ENCODE assay signal across 25 mouse cellular contexts in the genomic region with DNA sequence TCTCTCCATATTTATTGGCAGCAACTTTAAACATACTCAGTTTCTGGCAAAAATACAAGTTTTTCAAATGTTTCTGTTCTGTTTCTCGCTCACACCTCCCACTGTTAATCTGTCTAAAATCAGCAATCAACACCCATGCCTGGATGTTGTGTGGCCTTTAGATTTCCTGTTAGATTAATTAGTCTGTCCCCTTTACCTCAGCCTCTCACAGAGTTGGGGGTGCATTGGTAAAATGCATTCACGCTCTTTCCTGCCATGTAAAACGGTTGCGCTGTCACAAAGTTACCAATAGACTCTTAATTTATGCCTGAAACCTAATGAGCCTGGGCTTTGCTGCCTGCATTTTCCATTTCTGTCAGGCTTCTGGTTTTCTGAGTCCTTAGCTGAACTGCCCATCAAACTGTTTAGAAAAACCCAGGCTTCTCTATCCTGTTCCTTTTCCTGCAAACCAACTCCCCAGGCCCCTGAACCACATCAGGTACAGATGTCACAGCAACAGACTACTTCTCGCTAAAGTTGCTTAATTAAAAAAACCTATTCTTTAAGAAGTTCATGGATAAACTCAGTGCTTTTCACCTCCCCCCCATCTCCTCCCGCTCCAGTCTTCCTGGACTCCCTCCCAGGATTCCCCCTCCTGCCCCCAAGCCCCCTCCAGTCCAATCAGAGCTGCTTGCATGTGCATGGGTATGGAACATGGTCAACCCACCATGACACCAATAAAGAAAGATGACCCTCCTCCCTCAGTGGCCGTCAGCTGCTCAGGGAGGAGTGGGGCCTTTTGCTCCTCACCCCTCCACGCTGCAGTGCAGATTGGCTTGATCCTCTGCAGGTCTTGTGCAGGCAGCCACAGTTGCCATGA. TPM values are rescaled to one million over a fixed set of nuclear protein-coding genes. Genes with fewer than 3 reads are reported as not detected.
DNase-seq lines count a peak whose midpoint lies in the region; ATAC-seq lines count a peak whose summit lies in the region.
"Had no signal": no experiment of that assay in that cellular context is flagged by ENCODE, and none has a peak within 500 bp of the region (broad histone marks: within the 10 kb centered on the region; RNA-seq: fewer than 3 reads in every experiment).

No protein-coding gene starts in this region.

- ATAC-seq in forebrain, embryonic 13.5 days, result peak; percentile 84
- ATAC-seq: activated CD4-positive, CD25-positive, alpha-beta regulatory T cell, adult 4 months; inflammation-experienced regulatory T-cells, adult 6 months had no signal

- peaks cover 3% of the 10 kb centered on the region; the same call in 1 of the 2 replicates for H3K27me3 ChIP-seq in forebrain, embryonic 13.5 days
- H3K27me3 ChIP-seq: embryonic facial prominence, embryonic 12.5 days; heart, embryonic 13.5 days; hindbrain, embryonic 13.5 days; midbrain, embryonic 12.5 days had no signal

- H3K9ac ChIP-seq in forebrain, embryonic 13.5 days, result no peak overlapping the region
- H3K9ac ChIP-seq: embryonic facial prominence, embryonic 12.5 days; heart, embryonic 13.5 days; hindbrain, embryonic 13.5 days; liver, embryonic 14.5 days; lung, embryonic 14.5 days; midbrain, embryonic 12.5 days had no signal

- 44% methylated on average over 8 of the region's 8 CpGs for WGBS in forebrain, embryonic 13.5 days

- H3K4me1 ChIP-seq in forebrain, embryonic 13.5 days, result peaks cover 17% of the 10 kb centered on the region
- H3K4me1 ChIP-seq: embryonic facial prominence, embryonic 12.5 days; hindbrain, embryonic 13.5 days; midbrain, embryonic 12.5 days had no signal

- peak overlapping the region; percentile 68 for H3K27ac ChIP-seq in forebrain, embryonic 13.5 days
- H3K27ac ChIP-seq: embryonic facial prominence, embryonic 12.5 days; hindbrain, embryonic 13.5 days; liver, embryonic 14.5 days; midbrain, embryonic 12.5 days had no signal

- H3K4me2 ChIP-seq in forebrain, embryonic 13.5 days, result no peak overlapping the region
- H3K4me2 ChIP-seq: embryonic facial prominence, embryonic 12.5 days; heart, embryonic 13.5 days; hindbrain, embryonic 13.5 days; lung, embryonic 14.5 days; midbrain, embryonic 12.5 days had no signal

- peaks cover 27% of the 10 kb centered on the region for H3K36me3 ChIP-seq in forebrain, embryonic 13.5 days (ENCODE audit: poor library complexity, severe bottlenecking)

- peak; percentile 32 to 76 for DNase-seq in layer of hippocampus, adult 18-20 months (ENCODE audit: low spot score in 2 of 2)
- no peak for DNase-seq in layer of hippocampus, postnatal 10 days (ENCODE audit: low spot score in 2 of 2)
- DNase-seq in layer of hippocampus, adult 8-10 months (ENCODE audit: low spot score in 2 of 2), result peak; percentile 24 to 35
- DNase-seq in kidney, postnatal 36 days, result no peak
- no peak for DNase-seq in urinary bladder, adult 18-20 months (ENCODE audit: low spot score in 2 of 2)
- no peak for DNase-seq in thymus, postnatal 25 days
- DNase-seq: B cell, adult 2 months; kidney, adult 2 months; kidney, postnatal 10 days; lung, embryonic 14.5 days; thymus, adult 18-20 months; thymus, postnatal 4 days had no signal

- H3K4me3 ChIP-seq in forebrain, embryonic 13.5 days, result no peak overlapping the region
- H3K4me3 ChIP-seq: embryonic facial prominence, embryonic 12.5 days; heart, embryonic 13.5 days; hindbrain, embryonic 13.5 days; midbrain, embryonic 12.5 days had no signal

- H3K9me3 ChIP-seq in forebrain, embryonic 13.5 days (replicated peaks), result no peaks in the 10 kb centered on the region
- H3K9me3 ChIP-seq: embryonic facial prominence, embryonic 12.5 days; heart, embryonic 13.5 days; hindbrain, embryonic 13.5 days; midbrain, embryonic 12.5 days had no signal

RNA-seq across cellular contexts. Expression of a gene that starts 41.6 kb away (rescaled TPM):
- not detected for total RNA-seq in layer of hippocampus, adult 18-20 months (2021)
- total RNA-seq in layer of hippocampus, postnatal 10 days (2021), result under 1 TPM in 1 of 2 experiments, not detected in 1; 0.36 TPM
- polyA plus RNA-seq in forebrain, embryonic 13.5 days (2015; fragmentation: Nextera tagmentation; extraction: Ambion mirVana), result 0.15 TPM in 1 of 2 replicates, not detected in the other
- total RNA-seq in layer of hippocampus, adult 8-10 months (2022), result under 1 TPM in 2 of 4 experiments, not detected in 2; 0.25 to 0.34 TPM
- total RNA-seq: gastrocnemius, postnatal 14 days; left cerebral cortex, adult 18-20 months; megakaryocyte, adult 5-6 weeks; MEL had no signal
- polyA plus RNA-seq: activated CD4-positive, CD25-positive, alpha-beta regulatory T cell, adult 4 months; inflammation-experienced regulatory T-cells, adult 6 months; lung, embryonic 14.5 days; small intestine, adult 2 months had no signal

Comparison
In these comparisons a context has a peak if more than half of its experiments do, and no peak if none do; other contexts are left out.
1. DNase-seq: peak in layer of hippocampus, adult 18-20 months (2 of 2) and layer of hippocampus, adult 8-10 months (2 of 2); none in layer of hippocampus, postnatal 10 days (0 of 2), kidney, postnatal 36 days (0 of 2), urinary bladder, adult 18-20 months (0 of 2) and thymus, postnatal 25 days (single experiment).